Mouse (Mus musculus) R1 (cell line): ENCODE measurements around the gene Lsm8.
"Not testable (repeated sequence)": the region's sequence is repeated elsewhere in the genome, so short reads cannot be mapped to it uniquely, and the experiment has no call there.

Experiments
- DNase-seq: peaks from one replicate; pipeline ENCODE4 v3.0.0-alpha.2; 2018; ENCODE audit warnings: low read depth, low spot score

Gene Lsm8

GRCm38 (mm10) chr6:18848051-18848701 is at the start of gene Lsm8:
Lsm8 (plus strand) TSS chr6:18848579.
- peak; percentile 95 for DNase-seq

- no peak for DNase-seq
Measured at GRCm38 (mm10) chr6:18800869-18801511, 47.4 kb upstream of the Lsm8 start.

GRCm38 (mm10) chr6:18812623-18813022 is 35.8 kb upstream of the Lsm8 start:
- no peak for DNase-seq

- DNase-seq = no peak
Measured at GRCm38 (mm10) chr6:18815606-18816005, 32.8 kb upstream of the Lsm8 start.

GRCm38 (mm10) chr6:18819343-18819742 is 29.0 kb upstream of the Lsm8 start:
- DNase-seq = peak; percentile 37

GRCm38 (mm10) chr6:18820246-18820645 is 28.1 kb upstream of the Lsm8 start:
- DNase-seq = no peak

- DNase-seq = peak; percentile 6
Measured at GRCm38 (mm10) chr6:18822812-18823211, 25.6 kb upstream of the Lsm8 start.

- no peak for DNase-seq
Measured at GRCm38 (mm10) chr6:18832958-18833357, 15.4 kb upstream of the Lsm8 start.

- DNase-seq = not testable (repeated sequence)
Measured at GRCm38 (mm10) chr6:18844529-18844928, 3.9 kb upstream of the Lsm8 start.

- DNase-seq = not testable (repeated sequence)
Measured at GRCm38 (mm10) chr6:18845571-18845970, 2.8 kb upstream of the Lsm8 start.

- no peak for DNase-seq
Measured at GRCm38 (mm10) chr6:18848702-18849061, 303 bp downstream of the Lsm8 start.

- DNase-seq = no peak
Measured at GRCm38 (mm10) chr6:18855323-18855722, 6.9 kb downstream of the Lsm8 start.

- DNase-seq = no peak
Measured at GRCm38 (mm10) chr6:18856487-18857078, 8.2 kb downstream of the Lsm8 start.

- no peak for DNase-seq
Measured at GRCm38 (mm10) chr6:18866018-18866417, 17.6 kb downstream of the Lsm8 start, which contains the start of gene Ankrd7. Ankrd7 (plus strand) TSS chr6:18866318.

- DNase-seq = no peak
Measured at GRCm38 (mm10) chr6:18889030-18889429, 40.7 kb downstream of the Lsm8 start.

- DNase-seq = no peak
Measured at GRCm38 (mm10) chr6:18894142-18894541, 45.8 kb downstream of the Lsm8 start.
